Mouse (Mus musculus): ENCODE measurements around the gene Sfxn1.

DNA sequence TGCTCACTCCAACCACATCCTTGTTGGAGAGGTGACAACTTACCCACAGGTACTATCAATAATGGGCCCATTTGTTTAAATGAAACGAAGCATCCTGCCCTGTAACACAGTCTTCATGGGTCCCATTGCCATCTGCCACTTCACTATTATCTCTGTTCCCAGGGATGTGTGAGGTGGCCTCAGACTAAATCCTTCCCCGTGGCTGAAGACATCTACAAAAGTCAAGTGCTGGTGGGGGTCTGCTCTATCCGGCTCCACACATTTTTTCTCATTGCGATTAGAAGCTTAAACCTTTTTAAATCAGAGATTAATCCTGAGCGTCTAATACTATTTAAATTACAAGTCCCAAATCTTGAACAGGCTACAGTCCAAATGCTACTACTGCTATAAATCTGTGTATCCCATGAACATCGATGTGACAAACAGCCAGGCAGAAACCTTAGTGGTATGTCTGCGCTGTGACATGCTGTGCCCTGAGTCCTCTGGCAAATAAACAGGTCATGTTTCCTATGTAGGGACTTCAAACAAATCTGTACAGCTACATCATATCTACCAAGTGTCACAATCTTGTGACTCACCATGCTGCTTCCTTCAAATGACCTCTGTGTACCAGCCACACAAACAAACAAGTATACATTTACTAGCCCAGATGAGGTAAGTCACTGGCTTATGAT lies 22.9 kb upstream of the Sfxn1 start:
- TF ChIP-seq CTCF (IDR thresholded peaks at IDR 0.05; ENCODE audit: low read depth) (no peak), EP300 (IDR thresholded peaks at IDR 0.05; ENCODE audit: low read depth) (no peak)
